Mouse (Mus musculus): Measurements from ENCODE around the gene Fam198a. TPM values are rescaled to one million over a fixed set of nuclear protein-coding genes. Genes with fewer than 3 reads are reported as not detected.
A peak's percentile ranks its signal among the peaks of the same experiment; 100 is the strongest.

Gene Fam198a
- not detected in 3 replicates for total RNA-seq (2017)

DNA sequence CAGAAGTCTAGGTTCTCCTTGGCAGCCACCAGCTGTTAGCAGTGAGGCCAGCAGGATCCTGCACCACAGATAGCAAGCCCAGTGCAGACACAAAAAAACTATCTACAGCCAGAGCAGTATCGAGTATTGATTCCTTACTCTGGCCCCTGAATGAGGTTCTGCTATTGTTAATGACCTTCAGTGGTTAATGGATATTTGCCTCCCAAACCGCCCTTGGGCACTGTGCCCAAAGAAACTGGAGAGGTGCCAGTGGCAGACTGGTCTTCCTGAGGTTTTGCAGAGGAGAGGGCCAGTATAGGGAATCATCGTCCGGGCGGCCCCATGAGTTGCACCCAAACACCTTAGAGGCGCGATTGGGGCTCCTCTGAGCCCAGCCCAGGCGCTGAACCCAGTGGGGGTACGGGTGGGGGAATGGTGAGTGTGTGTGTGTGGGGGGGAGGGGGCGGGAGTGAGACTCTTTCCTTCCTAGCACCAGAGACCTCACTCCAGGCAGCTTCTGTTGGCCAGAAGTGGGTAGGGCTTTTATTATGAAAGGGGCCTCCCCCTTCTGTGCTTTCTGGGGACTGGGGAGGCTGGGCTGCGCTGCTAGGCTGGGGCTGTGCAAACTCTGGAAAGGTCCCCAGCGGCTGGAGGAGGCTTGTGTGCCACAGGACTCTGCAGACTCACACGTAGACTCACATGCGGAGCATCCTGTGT lies at the start of gene Fam198a:
Gene Fam198a (plus strand): TSS at position 571 of the 696 bp plus-strand sequence.
- ATAC-seq (replicated peaks; ENCODE audit: insufficient number of reproducible peaks, low FRiP score, low TSS enrichment, poor library complexity, severe bottlenecking) = no peak

GRCm38 (mm10) chr9:121901710-121902700 lies 48.8 kb upstream of the Fam198a start:
- no peak for ATAC-seq (replicated peaks; ENCODE audit: insufficient number of reproducible peaks, low FRiP score, low TSS enrichment, poor library complexity, severe bottlenecking)

DNA sequence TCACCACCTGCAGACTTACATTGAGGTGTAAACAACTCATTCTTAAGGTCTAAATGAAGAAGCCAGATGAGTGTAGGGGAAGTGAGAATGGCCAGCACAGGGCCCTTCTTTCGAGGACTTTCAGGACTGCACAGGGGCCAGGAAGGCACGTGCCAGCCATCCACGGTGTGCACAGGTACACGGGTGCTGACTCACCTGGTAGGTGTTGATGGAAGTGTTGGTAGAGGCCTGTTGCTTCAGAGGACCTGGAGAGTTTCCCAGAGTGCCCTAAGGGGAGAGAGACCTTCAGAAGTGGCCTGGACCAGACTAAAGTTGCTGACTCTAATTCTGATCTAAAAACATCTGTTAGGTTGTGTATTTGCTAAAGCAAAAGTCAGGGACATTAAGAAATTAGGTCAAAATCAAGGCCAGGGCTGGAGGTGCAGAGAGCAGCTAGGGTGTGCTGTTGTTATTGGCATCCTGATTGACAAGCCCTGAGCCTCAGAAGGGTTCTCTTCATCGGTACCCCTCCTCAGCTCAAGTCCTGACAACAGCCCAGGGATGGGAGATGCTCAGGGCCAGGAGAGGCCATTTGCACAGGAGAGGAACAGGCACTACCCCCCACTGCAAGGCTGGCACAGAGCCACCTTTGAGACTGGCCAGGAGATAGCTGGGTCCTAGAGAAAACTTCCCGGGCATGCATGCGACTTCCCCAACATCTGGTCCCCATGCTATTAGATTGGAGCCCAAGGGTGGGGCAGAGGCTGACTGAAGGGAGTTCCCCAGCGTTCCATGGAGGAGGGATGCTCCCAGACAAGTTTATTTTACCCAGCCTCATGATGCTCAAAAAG lies 47.1 kb upstream of the Fam198a start:
- ATAC-seq (replicated peaks; ENCODE audit: insufficient number of reproducible peaks, low FRiP score, low TSS enrichment, poor library complexity, severe bottlenecking) = no peak

GRCm38 (mm10) chr9:121904319-121904718 lies 46.5 kb upstream of the Fam198a start:
- ATAC-seq (replicated peaks; ENCODE audit: insufficient number of reproducible peaks, low FRiP score, low TSS enrichment, poor library complexity, severe bottlenecking) = no peak

DNA sequence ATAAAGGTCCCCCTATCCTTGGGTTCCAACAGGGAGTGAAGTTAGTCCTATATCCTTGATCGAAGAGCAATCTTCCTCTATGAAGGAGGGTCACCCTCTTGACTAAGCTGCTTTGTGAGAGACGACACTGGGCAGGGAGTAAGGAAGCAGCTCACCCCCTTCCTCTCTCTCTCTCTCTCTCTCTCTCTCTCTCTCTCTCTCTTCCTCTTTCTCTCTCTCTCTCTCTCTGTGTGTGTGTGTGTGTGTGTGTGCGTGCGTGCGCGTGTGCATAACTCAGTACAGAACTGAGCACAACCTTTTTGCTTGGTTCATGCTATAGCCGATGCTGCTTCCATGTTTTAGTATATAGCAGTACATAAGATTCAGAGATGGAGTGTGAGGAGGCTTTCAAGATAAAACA lies 45.8 kb upstream of the Fam198a start:
- no peak for ATAC-seq (replicated peaks; ENCODE audit: insufficient number of reproducible peaks, low FRiP score, low TSS enrichment, poor library complexity, severe bottlenecking)

DNA sequence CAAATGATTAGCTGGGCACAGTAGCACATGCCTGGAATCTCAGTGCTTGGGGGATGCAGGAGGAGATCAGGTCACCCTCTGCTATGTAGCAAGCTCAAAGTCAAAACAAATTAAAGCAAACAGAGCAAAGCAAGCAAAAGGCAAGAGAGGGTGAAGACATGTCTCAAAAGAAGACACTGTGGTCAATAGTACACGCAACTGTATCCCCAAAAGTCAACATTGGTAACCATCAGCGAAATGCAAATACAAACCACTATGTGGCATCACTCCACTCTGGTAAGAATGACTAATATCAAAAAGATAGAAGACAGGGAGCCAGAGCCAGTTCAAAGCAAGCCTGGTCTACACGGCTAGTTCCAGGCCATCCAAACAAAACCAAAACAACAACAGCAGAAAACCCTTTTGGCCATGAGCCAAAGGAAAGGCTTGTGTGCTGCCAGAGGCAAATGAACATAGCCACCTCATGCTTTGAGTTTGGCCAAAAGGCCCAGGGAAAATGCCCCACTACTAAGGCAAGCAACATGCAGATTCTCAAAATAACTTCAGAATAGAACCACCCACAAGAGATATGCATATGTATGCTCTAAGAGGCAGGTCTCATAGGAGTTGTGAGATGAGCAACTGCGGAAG lies 45.1 kb upstream of the Fam198a start:
- no peak for ATAC-seq (replicated peaks; ENCODE audit: insufficient number of reproducible peaks, low FRiP score, low TSS enrichment, poor library complexity, severe bottlenecking)

GRCm38 (mm10) chr9:121906456-121906855 lies 44.3 kb upstream of the Fam198a start:
- ATAC-seq (replicated peaks; ENCODE audit: insufficient number of reproducible peaks, low FRiP score, low TSS enrichment, poor library complexity, severe bottlenecking) = no peak

GRCm38 (mm10) chr9:121907356-121908070 lies 43.3 kb upstream of the Fam198a start:
- no peak for ATAC-seq (replicated peaks; ENCODE audit: insufficient number of reproducible peaks, low FRiP score, low TSS enrichment, poor library complexity, severe bottlenecking)

- ATAC-seq (replicated peaks; ENCODE audit: insufficient number of reproducible peaks, low FRiP score, low TSS enrichment, poor library complexity, severe bottlenecking) = no peak
Measured at GRCm38 (mm10) chr9:121908321-121908720, 42.5 kb upstream of the Fam198a start.

- 0 out of 2 replicates have a peak, but pooled peaks have one; percentile 14 for ATAC-seq (replicated peaks; ENCODE audit: insufficient number of reproducible peaks, low FRiP score, low TSS enrichment, poor library complexity, severe bottlenecking)
Measured at GRCm38 (mm10) chr9:121909635-121910034, 41.2 kb upstream of the Fam198a start.

GRCm38 (mm10) chr9:121911196-121911595 lies 39.6 kb upstream of the Fam198a start:
- no peak for ATAC-seq (replicated peaks; ENCODE audit: insufficient number of reproducible peaks, low FRiP score, low TSS enrichment, poor library complexity, severe bottlenecking)

DNA sequence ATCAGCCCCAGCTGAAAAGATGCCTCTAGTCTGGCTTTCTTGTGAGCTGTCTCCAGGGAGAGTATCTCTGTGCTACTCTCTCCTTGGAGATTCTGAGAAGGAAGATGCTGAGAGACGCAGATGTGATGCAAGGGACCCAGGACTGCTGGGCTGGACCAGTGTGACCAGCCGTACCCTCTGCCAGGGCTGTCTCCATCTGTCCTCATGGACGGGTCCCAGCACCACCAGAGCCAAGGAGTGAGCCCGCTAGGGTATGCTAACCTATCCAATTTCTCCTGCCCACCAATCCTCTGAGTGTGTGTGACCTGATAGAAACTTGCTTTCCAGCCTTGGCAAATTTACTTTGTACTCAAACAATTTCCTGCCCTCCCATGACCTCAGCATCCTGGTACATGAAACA lies 38.0 kb upstream of the Fam198a start:
- ATAC-seq (replicated peaks; ENCODE audit: insufficient number of reproducible peaks, low FRiP score, low TSS enrichment, poor library complexity, severe bottlenecking) = no peak

- ATAC-seq (replicated peaks; ENCODE audit: insufficient number of reproducible peaks, low FRiP score, low TSS enrichment, poor library complexity, severe bottlenecking) = no peak
Measured at GRCm38 (mm10) chr9:121914226-121914757, 36.5 kb upstream of the Fam198a start.

- ATAC-seq (replicated peaks; ENCODE audit: insufficient number of reproducible peaks, low FRiP score, low TSS enrichment, poor library complexity, severe bottlenecking) = no peak
Measured at GRCm38 (mm10) chr9:121915056-121915455, 35.7 kb upstream of the Fam198a start.

GRCm38 (mm10) chr9:121916102-121916501 lies 34.7 kb upstream of the Fam198a start, which contains the start of gene Cyp8b1:
Gene Cyp8b1 (minus strand): TSS chr9:121916305.
- no peak for ATAC-seq (replicated peaks; ENCODE audit: insufficient number of reproducible peaks, low FRiP score, low TSS enrichment, poor library complexity, severe bottlenecking)

- peak; percentile 71 for ATAC-seq (replicated peaks; ENCODE audit: insufficient number of reproducible peaks, low FRiP score, low TSS enrichment, poor library complexity, severe bottlenecking)
Measured at GRCm38 (mm10) chr9:121919027-121919501, 31.7 kb upstream of the Fam198a start.

GRCm38 (mm10) chr9:121923443-121923842 lies 27.3 kb upstream of the Fam198a start:
- ATAC-seq (replicated peaks; ENCODE audit: insufficient number of reproducible peaks, low FRiP score, low TSS enrichment, poor library complexity, severe bottlenecking) = no peak

Data from monocyte, adult 5-6 weeks (primary cell).